Mouse (Mus musculus): ENCODE results near the gene Tubb2b. TPM values are rescaled to one million over a fixed set of nuclear protein-coding genes. Genes with fewer than 3 reads are reported as not detected.

The Tubb2b gene
- total RNA-seq, 2 experiments from 2014 or later = 59.8 to 108 TPM

Other genes with a start within 250 kb of the Tubb2b start
- under 1 TPM; 0.31 TPM for gene Serpinb6c, start 224.8 kb downstream of the Tubb2b start, total RNA-seq (2021)
- 10 to 100 TPM; 39.6 to 40.3 TPM for gene Nqo2, start 165.8 kb downstream of the Tubb2b start, total RNA-seq (2021)
- 10 to 100 TPM; 32.1 to 35.0 TPM for gene Ripk1, start 128.1 kb downstream of the Tubb2b start, total RNA-seq (2021)
- gene Serpinb6a, start 127.7 kb downstream of the Tubb2b start, total RNA-seq (2021) = 100 to 1,000 TPM; 243 to 249 TPM
- gene Bphl, start 92.9 kb downstream of the Tubb2b start, total RNA-seq (2021) = 10 to 100 TPM; 86.7 to 92.3 TPM
- 100 to 1,000 TPM in 1 of 2 experiments, 10 to 100 TPM in 1; 98.3 to 122 TPM for gene Tubb2a, start 52.5 kb downstream of the Tubb2b start, total RNA-seq (2021)
- gene Psmg4, start 32.5 kb upstream of the Tubb2b start, total RNA-seq (2021) = 10 to 100 TPM; 45.2 to 50.0 TPM
- gene Slc22a23, start 214.7 kb upstream of the Tubb2b start, total RNA-seq (2021) = 1 to 10 TPM; 7.9 to 8.6 TPM

All from adrenal gland, postnatal 4 days (tissue).